Mouse (Mus musculus): Measurements from ENCODE around the gene Gm42791. TPM values are rescaled to one million over a fixed set of nuclear protein-coding genes. Genes with fewer than 3 reads are reported as not detected.

The Gm42791 gene
- polyA plus RNA-seq, 1 experiment: not detected

DNA sequence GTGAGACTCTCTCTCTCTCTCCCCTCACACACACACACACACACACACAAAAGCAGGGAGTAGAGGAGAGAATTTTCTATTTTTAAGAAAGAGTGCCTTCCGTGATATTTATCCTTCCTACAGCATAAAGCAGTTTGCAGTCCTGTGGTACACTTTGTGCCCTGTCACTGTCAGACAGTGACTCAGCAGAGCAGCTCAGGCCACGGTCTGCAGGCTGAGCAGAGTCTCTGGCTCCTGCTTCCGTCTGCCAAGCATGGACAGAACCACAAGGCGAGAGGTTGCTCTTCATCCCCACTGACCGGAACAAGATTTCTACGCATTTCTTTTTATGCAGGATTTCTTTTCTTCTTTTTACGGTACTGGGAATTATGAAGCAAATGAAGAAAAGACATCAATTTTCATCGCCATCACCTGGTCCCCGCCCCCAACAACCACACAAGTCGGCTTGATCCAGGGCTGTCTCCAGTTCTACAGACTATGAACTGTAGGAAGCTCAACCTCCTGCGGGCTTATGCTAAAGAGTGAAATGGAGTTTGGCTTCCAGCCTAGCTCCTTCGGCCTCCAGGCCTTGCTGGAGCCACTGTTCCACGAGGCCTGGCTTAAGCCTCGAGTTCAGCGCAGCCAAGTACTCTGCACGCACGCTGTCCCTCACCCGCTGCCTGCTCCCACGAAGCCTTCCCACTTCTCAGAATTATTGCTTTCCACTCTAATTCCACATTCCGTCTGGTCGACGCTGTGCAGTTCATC lies 40.5 kb downstream of the Gm42791 start:
- TF ChIP-seq POLR2A (IDR thresholded peaks at IDR 0.05; ENCODE audit: low read depth, low read length): no peak
- TF ChIP-seq CTCF (IDR thresholded peaks at IDR 0.05; ENCODE audit: extremely low read depth, insufficient read length, insufficient replicate concordance, low read depth, low read length): no peak
- H3K27ac ChIP-seq (ENCODE audit: insufficient read depth, low read depth, low read length): peak overlapping the region; percentile 73
- no peaks in the 10 kb centered on the region for H3K27me3 ChIP-seq (ENCODE audit: control insufficient read depth, insufficient read depth, low read length)
- no peaks in the 10 kb centered on the region for H3K36me3 ChIP-seq (ENCODE audit: control insufficient read depth, insufficient read depth, low read length)
- WGBS: 73% methylated on average over 22 of the region's 22 CpGs
- H3K4me1 ChIP-seq (ENCODE audit: control insufficient read depth, insufficient read depth, insufficient read length, low read length): peaks cover 19% of the 10 kb centered on the region
- H3K4me3 ChIP-seq (ENCODE audit: low read depth, low read length): peak overlapping the region; percentile 37; the same call in 1 of the 2 replicates

DNA sequence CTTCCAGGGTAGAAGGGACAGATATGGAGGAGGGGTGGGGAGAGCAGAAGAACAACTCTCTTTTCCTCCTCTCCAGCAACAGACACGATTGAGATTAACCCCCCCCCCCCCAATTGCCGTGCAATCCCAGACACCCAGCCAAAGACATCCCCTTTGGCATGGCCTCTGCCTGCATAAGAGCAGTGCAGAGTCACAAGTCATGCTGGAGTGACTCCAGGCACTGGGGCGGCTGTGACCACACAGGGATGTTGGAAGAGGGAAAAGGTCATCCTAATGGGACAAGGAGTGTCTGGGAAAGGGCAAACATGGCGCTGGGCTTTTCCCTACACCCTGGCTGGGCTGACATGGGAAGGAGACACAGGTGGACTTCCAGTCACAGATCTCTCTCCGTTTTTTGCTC lies 41.8 kb downstream of the Gm42791 start:
- Histone ChIP-seq H3K27me3 (ENCODE audit: control insufficient read depth, insufficient read depth, low read length) (no peaks in the 10 kb centered on the region), H3K4me3 (ENCODE audit: low read depth, low read length) (no peak overlapping the region), H3K27ac (ENCODE audit: insufficient read depth, low read depth, low read length) (no peak overlapping the region), H3K36me3 (ENCODE audit: control insufficient read depth, insufficient read depth, low read length) (no peaks in the 10 kb centered on the region), H3K4me1 (ENCODE audit: control insufficient read depth, insufficient read depth, insufficient read length, low read length) (peaks cover 14% of the 10 kb centered on the region)
- WGBS: 62% methylated on average over 5 of the region's 5 CpGs
- no peak for TF ChIP-seq CTCF (IDR thresholded peaks at IDR 0.05; ENCODE audit: extremely low read depth, insufficient read length, insufficient replicate concordance, low read depth, low read length)
- TF ChIP-seq POLR2A (IDR thresholded peaks at IDR 0.05; ENCODE audit: low read depth, low read length): no peak

DNA sequence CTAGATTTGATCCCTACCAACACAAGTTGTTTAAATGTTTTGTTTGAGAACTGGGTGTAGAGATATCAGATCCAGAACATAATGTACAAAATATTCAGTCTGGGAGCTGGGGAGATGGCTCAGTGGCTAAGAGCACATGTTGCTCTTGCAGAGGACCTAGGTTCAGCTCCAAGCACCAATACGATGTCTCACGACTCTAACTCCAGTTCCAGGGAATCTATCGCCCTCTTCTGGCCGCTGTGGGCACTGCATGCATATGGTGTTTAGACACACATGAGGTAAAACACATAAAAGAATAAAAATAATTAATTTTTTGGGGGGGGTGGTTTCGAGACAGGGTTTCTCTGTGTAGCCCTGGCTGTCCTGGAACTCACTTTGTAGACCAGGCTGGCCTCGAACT lies 42.5 kb downstream of the Gm42791 start:
- Histone ChIP-seq H3K27ac (ENCODE audit: insufficient read depth, low read depth, low read length) (no peak overlapping the region), H3K36me3 (ENCODE audit: control insufficient read depth, insufficient read depth, low read length) (no peaks in the 10 kb centered on the region), H3K4me3 (ENCODE audit: low read depth, low read length) (no peak overlapping the region), H3K27me3 (ENCODE audit: control insufficient read depth, insufficient read depth, low read length) (no peaks in the 10 kb centered on the region), H3K4me1 (ENCODE audit: control insufficient read depth, insufficient read depth, insufficient read length, low read length) (peaks cover 14% of the 10 kb centered on the region)
- TF ChIP-seq CTCF (IDR thresholded peaks at IDR 0.05; ENCODE audit: extremely low read depth, insufficient read length, insufficient replicate concordance, low read depth, low read length): peak; percentile 69; the same call in 1 of the 2 replicates
- TF ChIP-seq POLR2A (IDR thresholded peaks at IDR 0.05; ENCODE audit: low read depth, low read length): no peak
- 60% methylated on average over 6 of the region's 6 CpGs for WGBS

DNA sequence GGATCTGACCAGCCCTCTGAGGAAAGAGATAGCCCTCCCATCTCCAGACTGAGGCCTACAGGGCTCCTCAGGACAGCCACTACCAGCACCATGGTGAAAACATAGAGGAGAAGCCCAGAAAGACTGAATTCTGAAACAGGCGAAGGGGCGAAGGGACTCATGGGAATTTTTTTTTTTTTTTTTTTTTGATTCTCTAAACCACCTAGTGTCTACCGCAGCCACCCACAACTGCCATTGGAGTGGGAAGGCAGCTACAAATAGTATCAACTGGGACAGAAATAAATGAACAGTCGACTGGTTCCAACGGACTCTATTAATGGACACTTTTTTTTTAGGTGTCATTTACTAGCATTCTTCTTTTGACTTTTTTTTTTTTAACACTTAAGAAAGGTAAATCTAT lies 43.6 kb downstream of the Gm42791 start:
- Histone ChIP-seq H3K4me3 (ENCODE audit: low read depth, low read length) (no peak overlapping the region), H3K36me3 (ENCODE audit: control insufficient read depth, insufficient read depth, low read length) (no peaks in the 10 kb centered on the region), H3K4me1 (ENCODE audit: control insufficient read depth, insufficient read depth, insufficient read length, low read length) (peaks cover 13% of the 10 kb centered on the region), H3K27ac (ENCODE audit: insufficient read depth, low read depth, low read length) (no peak overlapping the region), H3K27me3 (ENCODE audit: control insufficient read depth, insufficient read depth, low read length) (no peaks in the 10 kb centered on the region)
- 87% methylated on average over 5 of the region's 5 CpGs for WGBS
- no peak for TF ChIP-seq POLR2A (IDR thresholded peaks at IDR 0.05; ENCODE audit: low read depth, low read length)
- no peak for TF ChIP-seq CTCF (IDR thresholded peaks at IDR 0.05; ENCODE audit: extremely low read depth, insufficient read length, insufficient replicate concordance, low read depth, low read length)

DNA sequence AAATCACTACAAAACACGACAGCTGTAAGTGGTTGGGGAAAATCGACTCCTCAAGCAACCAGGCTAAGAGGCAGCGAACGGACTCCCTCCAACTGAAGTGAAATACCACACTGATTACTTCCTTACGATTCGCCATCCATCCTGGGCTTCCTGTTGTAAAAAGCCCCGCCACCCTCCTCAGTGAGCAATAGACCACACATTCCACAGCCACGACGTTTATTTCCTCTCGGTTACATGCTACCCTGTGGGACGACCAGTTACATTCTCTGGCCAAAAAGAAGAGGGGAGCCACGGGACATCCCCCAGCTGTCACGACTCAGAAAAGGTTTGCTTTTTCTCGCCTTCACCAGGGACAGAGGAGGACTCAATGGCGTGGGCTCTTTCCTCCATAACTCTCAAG lies 44.9 kb downstream of the Gm42791 start:
- 60% methylated on average over 15 of the region's 15 CpGs for WGBS
- Histone ChIP-seq H3K36me3 (ENCODE audit: control insufficient read depth, insufficient read depth, low read length) (no peaks in the 10 kb centered on the region), H3K4me1 (ENCODE audit: control insufficient read depth, insufficient read depth, insufficient read length, low read length) (peaks cover 5% of the 10 kb centered on the region), H3K4me3 (ENCODE audit: low read depth, low read length) (no peak overlapping the region), H3K27ac (ENCODE audit: insufficient read depth, low read depth, low read length) (no peak overlapping the region), H3K27me3 (ENCODE audit: control insufficient read depth, insufficient read depth, low read length) (no peaks in the 10 kb centered on the region)
- no peak for TF ChIP-seq POLR2A (IDR thresholded peaks at IDR 0.05; ENCODE audit: low read depth, low read length)
- no peak for TF ChIP-seq CTCF (IDR thresholded peaks at IDR 0.05; ENCODE audit: extremely low read depth, insufficient read length, insufficient replicate concordance, low read depth, low read length)

DNA sequence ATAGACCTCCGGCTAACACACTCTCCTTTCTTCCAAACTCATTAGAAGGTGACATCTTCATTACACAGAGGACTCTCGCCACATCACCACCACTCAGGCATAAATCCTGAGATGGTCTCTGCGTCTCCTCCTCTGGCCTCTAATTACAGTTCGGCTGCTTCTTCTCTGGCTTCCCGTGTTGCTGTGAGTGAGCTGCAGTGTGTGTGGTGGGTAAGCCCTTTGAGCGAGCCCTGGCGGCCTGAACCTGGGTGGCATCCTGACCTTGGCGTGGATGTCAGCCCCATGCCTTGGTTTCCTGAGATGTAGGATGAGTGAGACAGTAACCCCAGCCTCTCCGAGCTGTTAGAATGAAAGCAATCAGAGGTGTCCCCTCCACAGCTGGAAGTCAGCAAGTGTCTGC lies 46.4 kb downstream of the Gm42791 start:
- Histone ChIP-seq H3K4me1 (ENCODE audit: control insufficient read depth, insufficient read depth, insufficient read length, low read length) (no peaks in the 10 kb centered on the region), H3K27me3 (ENCODE audit: control insufficient read depth, insufficient read depth, low read length) (no peaks in the 10 kb centered on the region), H3K4me3 (ENCODE audit: low read depth, low read length) (no peak overlapping the region), H3K36me3 (ENCODE audit: control insufficient read depth, insufficient read depth, low read length) (no peaks in the 10 kb centered on the region), H3K27ac (ENCODE audit: insufficient read depth, low read depth, low read length) (no peak overlapping the region)
- WGBS: 89% methylated on average over 9 of the region's 9 CpGs
- TF ChIP-seq CTCF (IDR thresholded peaks at IDR 0.05; ENCODE audit: extremely low read depth, insufficient read length, insufficient replicate concordance, low read depth, low read length): no peak

DNA sequence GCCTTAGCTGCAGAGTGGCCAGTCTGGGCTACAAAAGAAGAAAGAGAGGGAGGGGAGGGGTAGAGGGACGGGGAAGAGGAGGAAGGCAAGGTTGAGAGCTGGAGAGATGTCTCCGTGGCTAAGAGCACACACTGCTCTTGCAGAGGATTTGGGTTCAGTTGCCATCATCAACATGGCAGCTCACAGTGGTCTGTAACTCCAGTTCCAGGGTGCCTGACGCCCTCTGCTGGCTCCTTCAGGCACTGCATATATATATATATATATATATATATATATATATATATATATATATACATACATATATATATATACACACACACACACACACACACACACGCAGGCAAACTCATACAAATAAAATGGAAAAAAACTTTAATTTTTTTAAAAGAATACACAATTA lies 47.5 kb downstream of the Gm42791 start:
- TF ChIP-seq CTCF (IDR thresholded peaks at IDR 0.05; ENCODE audit: extremely low read depth, insufficient read length, insufficient replicate concordance, low read depth, low read length) (peak; percentile 14; the same call in 1 of the 2 replicates), POLR2A (IDR thresholded peaks at IDR 0.05; ENCODE audit: low read depth, low read length) (no peak)
- WGBS: 77% methylated on average over 4 of the region's 4 CpGs
- H3K36me3 ChIP-seq (ENCODE audit: control insufficient read depth, insufficient read depth, low read length): no peaks in the 10 kb centered on the region
- no peaks in the 10 kb centered on the region for H3K4me1 ChIP-seq (ENCODE audit: control insufficient read depth, insufficient read depth, insufficient read length, low read length)
- no peaks in the 10 kb centered on the region for H3K27me3 ChIP-seq (ENCODE audit: control insufficient read depth, insufficient read depth, low read length)
- H3K4me3 ChIP-seq (ENCODE audit: low read depth, low read length): no peak overlapping the region
- no peak overlapping the region for H3K27ac ChIP-seq (ENCODE audit: insufficient read depth, low read depth, low read length)
